Mouse (Mus musculus): ENCODE measurements around the gene Apela. TPM values are rescaled to one million over a fixed set of nuclear protein-coding genes. Genes with fewer than 3 reads are reported as not detected.
A peak's percentile ranks its signal among the peaks of the same experiment; 100 is the strongest.

Gene Apela
- total RNA-seq, 1 experiment, result 22.8 TPM

GRCm38 (mm10) chr8:65047801-65048200 lies 10.7 kb upstream of the Apela start:
- H3K27ac ChIP-seq (ENCODE audit: insufficient read depth, low read depth, low read length, poor library complexity, severe bottlenecking), result peak overlapping the region; percentile 73; the same call in 1 of the 2 replicates
- in situ Hi-C loops (cut with MboI; ENCODE audit: low sequenced_read_pairs in 2 of 2, unreplicated experiment in 2 of 2), result no loop called here
- DNase-seq (ENCODE audit: low read depth, low spot score), result no peak
- H3K9me3 ChIP-seq (ENCODE audit: control insufficient read depth, insufficient read depth, low read depth, low read length), result no peaks in the 10 kb centered on the region
- no peaks in the 10 kb centered on the region for H3K36me3 ChIP-seq (ENCODE audit: control insufficient read depth, insufficient read depth, low read length, poor library complexity, severe bottlenecking)
- no peak overlapping the region for H3K4me3 ChIP-seq (ENCODE audit: insufficient read depth in 1 of 2, low read depth in 1 of 2, low read length in 2 of 2, poor library complexity in 1 of 2, severe bottlenecking in 1 of 2)
- H3K4me1 ChIP-seq (ENCODE audit: control insufficient read depth in 2 of 2, insufficient read depth in 2 of 2, low read length in 2 of 2, poor library complexity in 1 of 2), result peaks cover 16 to 18% of the 10 kb centered on the region in 2 experiments
- no peak for TF ChIP-seq CHD2 (IDR thresholded peaks at IDR 0.05; ENCODE audit: low read depth, low read length)
- TF ChIP-seq ZC3H11A (IDR thresholded peaks at IDR 0.05; ENCODE audit: borderline replicate concordance, low read depth, low read length), result no peak
- TF ChIP-seq HCFC1 (IDR thresholded peaks at IDR 0.05; ENCODE audit: borderline replicate concordance, insufficient read depth, low read length), result no peak
- TF ChIP-seq ZNF384 (IDR thresholded peaks at IDR 0.05; ENCODE audit: low read depth, low read length), result no peak
- no peak for TF ChIP-seq MAFK (IDR thresholded peaks at IDR 0.05; ENCODE audit: insufficient read depth, low read depth, low read length)
- no peak overlapping the region for H3K9ac ChIP-seq (ENCODE audit: insufficient read depth, low read depth, low read length, poor library complexity, severe bottlenecking)

GRCm38 (mm10) chr8:65047193-65047592 lies 10.1 kb upstream of the Apela start:
- Histone ChIP-seq H3K9me3 (ENCODE audit: control insufficient read depth, insufficient read depth, low read depth, low read length) (no peaks in the 10 kb centered on the region), H3K36me3 (ENCODE audit: control insufficient read depth, insufficient read depth, low read length, poor library complexity, severe bottlenecking) (no peaks in the 10 kb centered on the region), H3K27ac (ENCODE audit: insufficient read depth, low read depth, low read length, poor library complexity, severe bottlenecking) (peak overlapping the region; percentile 73), H3K4me3 (ENCODE audit: insufficient read depth in 1 of 2, low read depth in 1 of 2, low read length in 2 of 2, poor library complexity in 1 of 2, severe bottlenecking in 1 of 2) (no peak overlapping the region), H3K4me1 (ENCODE audit: control insufficient read depth in 2 of 2, insufficient read depth in 2 of 2, low read length in 2 of 2, poor library complexity in 1 of 2) (peaks cover 12 to 18% of the 10 kb centered on the region in 2 experiments; a peak in 3 of 4 replicates), H3K9ac (ENCODE audit: insufficient read depth, low read depth, low read length, poor library complexity, severe bottlenecking) (no peak overlapping the region)
- in situ Hi-C loops (cut with MboI; ENCODE audit: low sequenced_read_pairs in 2 of 2, unreplicated experiment in 2 of 2), result no loop called here
- DNase-seq (ENCODE audit: low read depth, low spot score), result no peak
- TF ChIP-seq HCFC1 (IDR thresholded peaks at IDR 0.05; ENCODE audit: borderline replicate concordance, insufficient read depth, low read length), result no peak

GRCm38 (mm10) chr8:65046565-65046964 lies 9.4 kb upstream of the Apela start:
- DNase-seq (ENCODE audit: low read depth, low spot score), result no peak
- Histone ChIP-seq H3K9ac (ENCODE audit: insufficient read depth, low read depth, low read length, poor library complexity, severe bottlenecking) (peak overlapping the region; percentile 43), H3K4me3 (ENCODE audit: insufficient read depth in 1 of 2, low read depth in 1 of 2, low read length in 2 of 2, poor library complexity in 1 of 2, severe bottlenecking in 1 of 2) (peak overlapping the region; percentile 12 to 41), H3K27ac (ENCODE audit: insufficient read depth, low read depth, low read length, poor library complexity, severe bottlenecking) (peak overlapping the region; percentile 96), H3K4me1 (ENCODE audit: control insufficient read depth in 2 of 2, insufficient read depth in 2 of 2, low read length in 2 of 2, poor library complexity in 1 of 2) (peaks cover 12 to 18% of the 10 kb centered on the region in 2 experiments; a peak in 3 of 4 replicates), H3K36me3 (ENCODE audit: control insufficient read depth, insufficient read depth, low read length, poor library complexity, severe bottlenecking) (no peaks in the 10 kb centered on the region), H3K9me3 (ENCODE audit: control insufficient read depth, insufficient read depth, low read depth, low read length) (no peaks in the 10 kb centered on the region)
- in situ Hi-C loops (cut with MboI; ENCODE audit: low sequenced_read_pairs in 2 of 2, unreplicated experiment in 2 of 2), result no loop called here
- TF ChIP-seq ZC3H11A (IDR thresholded peaks at IDR 0.05; ENCODE audit: borderline replicate concordance, low read depth, low read length), result no peak
- no peak for TF ChIP-seq ZNF384 (IDR thresholded peaks at IDR 0.05; ENCODE audit: low read depth, low read length)
- no peak for TF ChIP-seq MAFK (IDR thresholded peaks at IDR 0.05; ENCODE audit: insufficient read depth, low read depth, low read length)
- no peak for TF ChIP-seq HCFC1 (IDR thresholded peaks at IDR 0.05; ENCODE audit: borderline replicate concordance, insufficient read depth, low read length)
- no peak for TF ChIP-seq CHD2 (IDR thresholded peaks at IDR 0.05; ENCODE audit: low read depth, low read length)

GRCm38 (mm10) chr8:65034136-65034535 lies 3.0 kb downstream of the Apela start:
- in situ Hi-C loops (cut with MboI; ENCODE audit: low sequenced_read_pairs in 2 of 2, unreplicated experiment in 2 of 2), result no loop called here
- Histone ChIP-seq H3K4me1 (ENCODE audit: control insufficient read depth in 2 of 2, insufficient read depth in 2 of 2, low read length in 2 of 2, poor library complexity in 1 of 2) (peaks cover 8 to 16% of the 10 kb centered on the region in 2 experiments), H3K27ac (ENCODE audit: insufficient read depth, low read depth, low read length, poor library complexity, severe bottlenecking) (peak overlapping the region; percentile 57; the same call in 1 of the 2 replicates), H3K9me3 (ENCODE audit: control insufficient read depth, insufficient read depth, low read depth, low read length) (no peaks in the 10 kb centered on the region), H3K4me3 (ENCODE audit: insufficient read depth in 1 of 2, low read depth in 1 of 2, low read length in 2 of 2, poor library complexity in 1 of 2, severe bottlenecking in 1 of 2) (peak overlapping the region; percentile 6 to 33; a peak in 3 of 4 replicates), H3K36me3 (ENCODE audit: control insufficient read depth, insufficient read depth, low read length, poor library complexity, severe bottlenecking) (peaks cover 2% of the 10 kb centered on the region; the same call in 1 of the 2 replicates), H3K9ac (ENCODE audit: insufficient read depth, low read depth, low read length, poor library complexity, severe bottlenecking) (no peak overlapping the region)
- DNase-seq (ENCODE audit: low read depth, low spot score), result no peak
- TF ChIP-seq ZNF384 (IDR thresholded peaks at IDR 0.05; ENCODE audit: low read depth, low read length), result no peak
- TF ChIP-seq HCFC1 (IDR thresholded peaks at IDR 0.05; ENCODE audit: borderline replicate concordance, insufficient read depth, low read length), result no peak
- no peak for TF ChIP-seq CHD2 (IDR thresholded peaks at IDR 0.05; ENCODE audit: low read depth, low read length)
- no peak for TF ChIP-seq ZC3H11A (IDR thresholded peaks at IDR 0.05; ENCODE audit: borderline replicate concordance, low read depth, low read length)
- no peak for TF ChIP-seq MAFK (IDR thresholded peaks at IDR 0.05; ENCODE audit: insufficient read depth, low read depth, low read length)

- Histone ChIP-seq H3K4me1 (ENCODE audit: control insufficient read depth in 2 of 2, insufficient read depth in 2 of 2, low read length in 2 of 2, poor library complexity in 1 of 2) (peaks cover 8 to 16% of the 10 kb centered on the region in 2 experiments), H3K4me3 (ENCODE audit: insufficient read depth in 1 of 2, low read depth in 1 of 2, low read length in 2 of 2, poor library complexity in 1 of 2, severe bottlenecking in 1 of 2) (no peak overlapping the region; a peak in 1 of 4 replicates), H3K27ac (ENCODE audit: insufficient read depth, low read depth, low read length, poor library complexity, severe bottlenecking) (no peak overlapping the region; the same call in 1 of the 2 replicates), H3K9ac (ENCODE audit: insufficient read depth, low read depth, low read length, poor library complexity, severe bottlenecking) (no peak overlapping the region; the same call in 1 of the 2 replicates), H3K9me3 (ENCODE audit: control insufficient read depth, insufficient read depth, low read depth, low read length) (no peaks in the 10 kb centered on the region), H3K36me3 (ENCODE audit: control insufficient read depth, insufficient read depth, low read length, poor library complexity, severe bottlenecking) (peaks cover 2% of the 10 kb centered on the region; the same call in 1 of the 2 replicates)
- in situ Hi-C loops (cut with MboI; ENCODE audit: low sequenced_read_pairs in 2 of 2, unreplicated experiment in 2 of 2), result no loop called here
- DNase-seq (ENCODE audit: low read depth, low spot score), result no peak
- TF ChIP-seq HCFC1 (IDR thresholded peaks at IDR 0.05; ENCODE audit: borderline replicate concordance, insufficient read depth, low read length) (no peak), MAFK (IDR thresholded peaks at IDR 0.05; ENCODE audit: insufficient read depth, low read depth, low read length) (no peak), ZC3H11A (IDR thresholded peaks at IDR 0.05; ENCODE audit: borderline replicate concordance, low read depth, low read length) (no peak), ZNF384 (IDR thresholded peaks at IDR 0.05; ENCODE audit: low read depth, low read length) (no peak), CHD2 (IDR thresholded peaks at IDR 0.05; ENCODE audit: low read depth, low read length) (no peak)
Observed at GRCm38 (mm10) chr8:65033056-65033455, 4.1 kb downstream of the Apela start.

All from ES-E14 (cell line).